Mouse (Mus musculus): ENCODE data around the gene Mrpl11. TPM values are rescaled to one million over a fixed set of nuclear protein-coding genes. Genes with fewer than 3 reads are reported as not detected.
"Not testable (repeated sequence)": the region's sequence is repeated elsewhere in the genome, so short reads cannot be mapped to it uniquely, and the experiment has no call there.

The Mrpl11 gene
- polyA plus RNA-seq, 1 experiment: not detected

- no peak overlapping the region for H3K27ac ChIP-seq (ENCODE audit: insufficient read depth, low read depth, low read length)
- peaks cover 3% of the 10 kb centered on the region for H3K4me1 ChIP-seq (ENCODE audit: control insufficient read depth, insufficient read depth, low read length)
- TF ChIP-seq CTCF (IDR thresholded peaks at IDR 0.05; ENCODE audit: insufficient read depth, low read depth, low read length) (no peak), POLR2A (IDR thresholded peaks at IDR 0.05; ENCODE audit: insufficient read depth, low read depth, low read length) (no peak)
- no peak overlapping the region for H3K4me3 ChIP-seq (ENCODE audit: insufficient read depth, low read depth, low read length)
- 76% methylated on average over 17 of the region's 17 CpGs for WGBS
Measured at GRCm38 (mm10) chr19:4937444-4938310, 24.3 kb upstream of the Mrpl11 start.

GRCm38 (mm10) chr19:4942551-4943252 is 19.2 kb upstream of the Mrpl11 start, which contains the start of gene Peli3:
Gene Peli3, minus strand, starts transcription at chr19:4943127.
- Histone ChIP-seq H3K4me1 (ENCODE audit: control insufficient read depth, insufficient read depth, low read length) (peaks cover 8% of the 10 kb centered on the region), H3K4me3 (ENCODE audit: insufficient read depth, low read depth, low read length) (peak within 1 kb of the TSS; percentile 71), H3K27ac (ENCODE audit: insufficient read depth, low read depth, low read length) (no peak within 1 kb of the TSS)
- 0 out of 2 replicates have a peak, but pooled peaks have one; percentile 39 for TF ChIP-seq POLR2A (IDR thresholded peaks at IDR 0.05; ENCODE audit: insufficient read depth, low read depth, low read length)
- no peak for TF ChIP-seq CTCF (IDR thresholded peaks at IDR 0.05; ENCODE audit: insufficient read depth, low read depth, low read length)
- WGBS: under 1% methylated on average over 50 of the region's 55 CpGs

GRCm38 (mm10) chr19:4943253-4943588 is 18.7 kb upstream of the Mrpl11 start:
- H3K4me1 ChIP-seq (ENCODE audit: control insufficient read depth, insufficient read depth, low read length): peaks cover 8% of the 10 kb centered on the region
- WGBS: 6% methylated on average over 13 of the region's 13 CpGs
- H3K27ac ChIP-seq (ENCODE audit: insufficient read depth, low read depth, low read length): no peak overlapping the region
- peak overlapping the region; percentile 71 for H3K4me3 ChIP-seq (ENCODE audit: insufficient read depth, low read depth, low read length)
- TF ChIP-seq CTCF (IDR thresholded peaks at IDR 0.05; ENCODE audit: insufficient read depth, low read depth, low read length) (no peak), POLR2A (IDR thresholded peaks at IDR 0.05; ENCODE audit: insufficient read depth, low read depth, low read length) (no peak)

- WGBS: 35% methylated on average over 6 of the region's 6 CpGs
Measured at GRCm38 (mm10) chr19:4945540-4945939, 16.4 kb upstream of the Mrpl11 start.

GRCm38 (mm10) chr19:4948641-4949040 is 13.3 kb upstream of the Mrpl11 start:
- H3K27ac ChIP-seq (ENCODE audit: insufficient read depth, low read depth, low read length): not testable (repeated sequence)

More at GRCm38 (mm10) chr19:4945540-4945939, 16.4 kb upstream of the Mrpl11 start:
- no peak overlapping the region for H3K27ac ChIP-seq (ENCODE audit: insufficient read depth, low read depth, low read length)
- H3K4me3 ChIP-seq (ENCODE audit: insufficient read depth, low read depth, low read length): no peak overlapping the region
- peaks cover 8% of the 10 kb centered on the region for H3K4me1 ChIP-seq (ENCODE audit: control insufficient read depth, insufficient read depth, low read length)
- TF ChIP-seq POLR2A (IDR thresholded peaks at IDR 0.05; ENCODE audit: insufficient read depth, low read depth, low read length) (no peak), CTCF (IDR thresholded peaks at IDR 0.05; ENCODE audit: insufficient read depth, low read depth, low read length) (no peak)

DNA sequence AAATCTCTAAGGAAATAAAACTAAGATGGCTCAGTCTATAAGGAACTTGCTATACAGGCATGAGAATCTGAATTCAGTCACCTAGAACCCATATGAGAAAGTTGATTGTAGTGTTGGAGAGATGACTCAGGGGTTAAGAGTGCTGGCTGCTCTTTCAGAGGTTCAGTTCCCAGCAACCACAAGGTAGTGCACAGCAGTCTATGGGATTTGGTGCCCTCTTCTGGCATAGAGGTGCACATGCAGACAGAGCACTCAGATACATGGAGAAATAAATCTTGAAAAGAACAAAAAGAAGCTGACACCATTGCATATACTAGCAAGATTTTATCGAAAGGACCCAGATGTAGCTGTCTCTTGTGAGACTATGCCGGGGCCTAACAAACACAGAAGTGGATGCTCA is 6.3 kb downstream of the Mrpl11 start:
- Histone ChIP-seq H3K4me1 (ENCODE audit: control insufficient read depth, insufficient read depth, low read length) (no peaks in the 10 kb centered on the region), H3K27ac (ENCODE audit: insufficient read depth, low read depth, low read length) (no peak overlapping the region), H3K4me3 (ENCODE audit: insufficient read depth, low read depth, low read length) (no peak overlapping the region)
- 84% methylated on average over 2 of the region's 2 CpGs for WGBS
- TF ChIP-seq CTCF (IDR thresholded peaks at IDR 0.05; ENCODE audit: insufficient read depth, low read depth, low read length) (no peak), POLR2A (IDR thresholded peaks at IDR 0.05; ENCODE audit: insufficient read depth, low read depth, low read length) (no peak)

More at GRCm38 (mm10) chr19:4948641-4949040, 13.3 kb upstream of the Mrpl11 start:
- not testable (repeated sequence) for H3K4me3 ChIP-seq (ENCODE audit: insufficient read depth, low read depth, low read length); H3K4me1 ChIP-seq (ENCODE audit: control insufficient read depth, insufficient read depth, low read length)
- 86% methylated on average over 9 of the region's 9 CpGs for WGBS

- H3K4me3 ChIP-seq (ENCODE audit: insufficient read depth, low read depth, low read length): no peak overlapping the region
- H3K27ac ChIP-seq (ENCODE audit: insufficient read depth, low read depth, low read length): no peak overlapping the region
- peaks cover 17% of the 10 kb centered on the region for H3K4me1 ChIP-seq (ENCODE audit: control insufficient read depth, insufficient read depth, low read length)
- no peak for TF ChIP-seq CTCF (IDR thresholded peaks at IDR 0.05; ENCODE audit: insufficient read depth, low read depth, low read length)
Measured at GRCm38 (mm10) chr19:4981767-4982166, 19.8 kb downstream of the Mrpl11 start.

- WGBS: 1% methylated on average over 13 of the region's 13 CpGs
- no peak for TF ChIP-seq CTCF (IDR thresholded peaks at IDR 0.05; ENCODE audit: insufficient read depth, low read depth, low read length)
- TF ChIP-seq POLR2A (IDR thresholded peaks at IDR 0.05; ENCODE audit: insufficient read depth, low read depth, low read length): no peak
- H3K4me1 ChIP-seq (ENCODE audit: control insufficient read depth, insufficient read depth, low read length): peaks cover 52% of the 10 kb centered on the region
- peak overlapping the region; percentile 94 for H3K27ac ChIP-seq (ENCODE audit: insufficient read depth, low read depth, low read length)
- H3K4me3 ChIP-seq (ENCODE audit: insufficient read depth, low read depth, low read length): peak overlapping the region; percentile 81
Measured at GRCm38 (mm10) chr19:4989013-4989412, 27.1 kb downstream of the Mrpl11 start.
